Mouse (Mus musculus): ENCODE results near the gene Bok. TPM values are rescaled to one million over a fixed set of nuclear protein-coding genes. Genes with fewer than 3 reads are reported as not detected.
"Not testable (repeated sequence)": the region's sequence is repeated elsewhere in the genome, so short reads cannot be mapped to it uniquely, and the experiment has no call there.

Gene Bok
- total RNA-seq (2017): not detected in 3 replicates

DNA sequence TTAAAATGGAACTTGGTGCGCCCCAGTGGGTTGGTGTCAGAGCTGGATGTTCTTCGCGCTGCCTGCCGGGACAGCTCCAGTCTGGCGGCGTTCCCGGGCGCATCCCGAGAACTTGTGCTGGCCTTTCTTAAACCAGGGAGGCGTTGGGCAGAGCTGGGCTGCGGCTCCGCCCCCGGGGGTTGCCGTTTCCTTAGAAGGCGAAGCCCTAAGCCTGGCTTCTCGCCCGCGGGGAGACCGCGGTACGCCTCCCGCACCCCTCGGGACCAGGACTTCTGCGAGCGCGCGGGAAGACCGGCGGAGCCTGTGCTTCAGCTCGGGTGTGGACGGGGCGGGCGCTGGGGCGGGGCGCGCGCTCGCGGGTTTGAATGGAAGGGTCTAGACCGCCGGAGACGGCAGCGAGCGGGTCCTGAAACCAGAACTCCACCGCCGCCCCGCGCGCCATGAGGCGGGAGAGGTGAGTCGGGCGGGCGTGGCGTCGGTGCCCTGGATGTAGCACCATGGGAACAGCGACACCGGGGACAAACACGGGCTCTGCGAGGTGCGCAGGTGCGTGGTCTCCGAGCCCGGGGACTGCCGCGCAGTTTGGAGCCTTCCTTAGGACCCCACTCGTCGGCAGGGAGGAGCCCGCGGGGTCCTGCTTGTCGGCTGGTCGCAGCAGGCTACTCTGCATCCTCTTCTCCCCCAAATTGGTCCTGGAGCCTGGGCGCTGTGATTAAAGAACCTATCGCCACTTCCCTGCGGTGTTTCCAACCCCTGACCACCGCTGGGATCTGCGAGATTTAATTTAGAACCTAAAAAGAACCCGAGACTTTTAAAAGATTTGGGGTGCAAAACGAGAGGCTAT lies at the start of gene Bok:
Bok (plus strand) TSS at position 260 of the 844 bp plus-strand sequence.
- no peak for ATAC-seq (replicated peaks; ENCODE audit: insufficient number of reproducible peaks, low FRiP score, low TSS enrichment, poor library complexity, severe bottlenecking)

DNA sequence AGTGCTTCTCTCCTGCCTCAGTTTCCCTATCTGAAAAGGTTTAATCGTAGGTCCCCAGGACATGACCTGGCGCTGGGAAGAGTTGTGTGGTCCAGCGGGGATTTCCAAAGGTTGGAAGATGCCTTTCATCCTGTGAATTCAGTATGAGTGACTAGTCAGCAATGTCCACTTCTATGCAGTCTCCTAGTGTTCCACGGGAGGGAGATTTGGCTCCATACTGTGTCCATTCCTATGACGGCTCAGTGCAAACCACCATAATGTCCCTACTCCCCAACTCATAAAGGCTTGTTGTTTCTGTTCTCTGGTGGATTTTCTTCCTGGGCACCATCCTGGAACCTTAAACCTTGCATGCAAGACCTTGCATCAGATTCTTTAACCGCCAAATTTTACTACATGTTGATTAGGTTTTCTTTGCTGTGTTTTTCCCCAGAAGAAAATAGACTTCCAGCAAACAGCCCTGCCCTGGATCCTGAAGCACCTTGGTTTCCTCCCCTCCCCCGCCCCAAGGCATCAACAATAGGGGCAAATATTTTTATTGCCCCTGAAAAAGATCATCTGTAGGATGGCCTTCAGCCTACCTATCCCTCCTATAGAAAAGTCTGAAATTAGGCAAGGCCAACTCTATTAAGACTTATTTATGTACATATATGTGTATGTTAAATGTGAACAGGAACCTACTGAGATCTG lies 49.1 kb upstream of the Bok start:
- no peak; the same call in 1 of the 2 replicates for ATAC-seq (replicated peaks; ENCODE audit: insufficient number of reproducible peaks, low FRiP score, low TSS enrichment, poor library complexity, severe bottlenecking)

DNA sequence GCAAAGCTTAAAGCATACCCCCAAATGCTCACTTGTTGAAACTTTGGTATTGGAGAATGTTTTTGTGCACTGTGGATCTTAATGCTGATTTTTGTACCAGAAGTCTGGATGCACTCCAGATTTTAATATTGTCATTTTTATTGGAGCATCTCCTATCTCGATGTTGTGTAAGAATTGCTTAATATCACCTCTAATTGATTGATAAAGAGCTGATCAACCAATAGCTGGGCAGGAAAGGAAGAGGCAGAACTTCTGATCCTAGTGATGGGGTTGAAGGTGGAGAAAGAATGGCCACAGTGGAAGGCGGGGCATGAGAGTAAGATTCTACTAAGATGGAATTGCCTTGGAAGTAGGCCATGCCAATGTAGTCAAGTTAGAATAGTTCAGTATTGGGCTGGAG lies 43.5 kb upstream of the Bok start:
- no peak for ATAC-seq (replicated peaks; ENCODE audit: insufficient number of reproducible peaks, low FRiP score, low TSS enrichment, poor library complexity, severe bottlenecking)

DNA sequence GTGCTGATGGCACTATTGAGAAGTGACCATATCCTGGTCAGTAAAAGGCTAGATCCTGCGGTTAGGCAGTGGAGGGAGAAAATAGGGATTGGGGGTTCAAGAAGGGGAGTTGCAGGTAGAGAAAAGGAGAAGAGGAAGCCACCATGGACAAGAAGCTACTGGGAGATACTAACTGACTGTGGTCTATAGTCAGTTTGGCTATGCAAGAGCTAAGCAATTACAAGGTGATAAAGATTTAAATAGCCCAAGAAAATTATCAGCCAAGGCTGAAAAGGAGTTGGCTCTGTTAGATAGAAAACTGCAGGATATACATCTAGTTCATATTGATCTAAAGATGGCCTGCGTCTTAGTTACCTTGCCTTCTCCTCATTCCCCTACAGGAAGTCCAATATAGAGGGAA lies 42.8 kb upstream of the Bok start:
- ATAC-seq (replicated peaks; ENCODE audit: insufficient number of reproducible peaks, low FRiP score, low TSS enrichment, poor library complexity, severe bottlenecking): no peak

DNA sequence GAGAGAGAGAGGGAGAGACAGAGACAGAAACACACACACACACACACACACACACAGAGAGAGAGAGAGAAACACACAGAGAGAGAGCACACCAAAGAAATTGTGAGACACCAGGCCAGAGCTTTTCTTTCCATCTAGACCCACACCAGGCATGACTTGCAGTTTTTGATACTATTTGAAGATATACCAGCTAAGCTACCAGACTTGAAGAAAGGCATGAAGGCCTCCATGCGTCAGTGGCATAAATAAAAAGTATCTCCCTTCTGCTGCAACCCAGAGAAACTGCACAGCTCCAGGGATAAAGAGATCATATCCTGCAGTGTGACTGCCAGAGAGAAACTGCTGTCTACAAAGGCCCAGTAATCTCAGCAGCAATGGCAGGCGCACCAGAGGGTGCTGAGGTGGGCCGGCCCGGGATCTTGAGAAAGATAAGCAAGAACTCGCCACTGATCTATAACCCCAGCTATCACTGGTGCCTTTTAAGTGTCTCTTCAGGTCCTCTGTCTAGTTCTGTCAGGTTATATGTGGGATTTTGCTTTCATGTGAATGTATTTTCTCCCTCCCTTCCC lies 35.8 kb upstream of the Bok start:
- ATAC-seq (replicated peaks; ENCODE audit: insufficient number of reproducible peaks, low FRiP score, low TSS enrichment, poor library complexity, severe bottlenecking): no peak

DNA sequence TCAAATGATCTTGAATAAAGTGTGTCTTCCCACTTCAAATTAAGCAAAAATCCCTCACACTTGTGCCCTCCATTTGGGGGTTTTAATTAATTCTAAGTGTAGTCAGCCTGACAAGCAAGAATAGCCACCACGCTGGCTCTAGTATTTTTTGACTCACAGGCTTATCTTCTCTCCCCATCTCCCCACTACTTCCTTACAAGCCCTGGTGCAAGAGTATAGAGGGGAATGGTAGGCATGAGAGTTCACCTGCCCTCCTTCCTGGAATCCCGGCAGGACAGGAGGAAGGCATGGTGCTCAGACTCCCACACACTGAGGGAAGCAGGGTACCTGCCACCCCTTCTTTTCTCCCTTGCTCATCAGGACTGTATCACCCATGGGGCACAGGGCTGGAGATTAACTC lies 31.2 kb upstream of the Bok start:
- ATAC-seq (replicated peaks; ENCODE audit: insufficient number of reproducible peaks, low FRiP score, low TSS enrichment, poor library complexity, severe bottlenecking): no peak

DNA sequence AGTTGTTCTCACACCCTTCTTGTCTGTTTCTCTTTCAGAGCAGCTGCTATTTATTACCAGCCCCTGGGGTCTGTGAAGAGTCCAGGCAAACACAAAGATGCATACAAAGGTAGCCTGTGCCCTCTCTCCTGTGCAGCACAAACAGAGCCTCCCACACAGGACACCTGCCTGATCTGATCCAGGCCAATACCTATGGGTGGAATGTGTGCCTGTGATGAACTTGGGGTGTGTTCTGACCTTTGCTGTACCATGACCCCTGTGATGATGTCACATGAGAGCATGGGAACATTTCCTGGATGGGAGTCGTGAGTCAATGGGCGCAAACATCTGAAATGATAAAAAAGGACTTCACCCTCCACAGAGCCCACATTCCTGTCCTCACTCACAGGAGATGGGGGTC lies 30.7 kb upstream of the Bok start:
- ATAC-seq (replicated peaks; ENCODE audit: insufficient number of reproducible peaks, low FRiP score, low TSS enrichment, poor library complexity, severe bottlenecking): no peak

DNA sequence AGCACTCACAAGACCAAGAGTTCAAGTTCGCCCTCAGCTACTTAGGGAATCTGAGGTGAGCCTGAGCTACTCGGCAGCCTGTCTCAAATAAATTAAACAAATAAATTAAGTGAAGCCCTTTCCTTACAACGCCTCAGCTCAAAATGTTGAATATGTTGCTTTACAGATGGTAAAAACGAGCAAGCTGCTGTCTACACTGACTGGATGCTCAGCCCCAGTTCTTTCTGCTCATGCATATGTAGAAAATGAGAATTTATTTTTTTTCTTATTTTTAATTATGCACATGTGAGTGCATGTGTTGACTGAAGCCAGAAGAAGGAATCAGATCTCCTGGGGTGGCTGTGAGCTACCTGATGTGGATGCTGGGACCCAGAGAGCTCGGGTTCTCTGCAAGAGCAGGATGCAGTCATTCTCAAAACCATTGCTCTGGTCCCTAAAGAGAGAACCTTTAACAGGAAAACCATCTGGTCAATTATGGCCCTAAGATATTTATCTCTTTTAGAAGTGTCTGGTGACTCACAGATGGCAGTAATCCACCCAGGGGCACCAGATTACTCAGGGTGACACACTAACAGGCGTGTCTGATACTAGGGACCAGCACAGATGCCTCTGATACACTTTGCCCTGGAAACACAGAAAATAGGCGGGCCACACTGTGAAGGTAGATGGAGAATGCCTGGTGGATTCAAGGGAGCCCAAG lies 29.0 kb upstream of the Bok start:
- ATAC-seq (replicated peaks; ENCODE audit: insufficient number of reproducible peaks, low FRiP score, low TSS enrichment, poor library complexity, severe bottlenecking): no peak

DNA sequence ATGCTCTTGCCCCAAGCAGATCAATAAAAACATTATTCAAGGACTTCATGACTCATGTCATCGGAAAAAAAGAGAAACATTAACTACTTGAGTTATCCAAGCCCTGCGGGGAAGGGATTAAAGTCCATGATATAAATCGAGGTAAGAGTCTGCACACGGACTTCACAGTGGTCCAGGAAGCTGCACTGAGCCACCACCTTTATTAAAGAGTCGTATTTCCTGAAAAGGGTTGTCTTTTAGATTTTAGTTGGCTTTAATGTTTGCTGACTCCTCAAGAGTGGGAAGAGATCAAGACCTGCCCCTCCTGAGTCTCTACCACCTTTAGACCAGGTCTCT lies 28.5 kb upstream of the Bok start:
- ATAC-seq (replicated peaks; ENCODE audit: insufficient number of reproducible peaks, low FRiP score, low TSS enrichment, poor library complexity, severe bottlenecking): no peak

DNA sequence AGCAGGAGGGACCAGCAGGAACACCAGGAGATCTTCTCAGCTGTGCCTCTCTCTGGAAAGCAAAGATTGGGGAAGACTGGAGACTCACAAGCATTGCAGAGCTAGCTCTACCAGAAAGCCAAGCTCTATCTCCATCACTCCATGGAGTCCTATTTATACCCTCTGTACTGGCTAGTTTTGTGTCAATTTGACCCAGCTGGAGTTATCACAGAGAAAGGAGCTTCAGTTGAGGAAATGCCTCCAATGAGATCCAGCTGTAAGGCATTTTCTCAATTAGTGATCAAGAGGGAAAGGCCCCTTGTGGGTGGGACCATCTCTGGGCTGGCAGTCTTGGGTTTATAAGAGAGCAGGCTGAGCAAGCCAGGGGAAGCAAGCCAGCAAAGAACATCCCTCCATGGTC lies 26.9 kb upstream of the Bok start, which contains the start of gene Stk25:
Stk25 (minus strand) TSS at position 101 of the 400 bp plus-strand sequence.
- ATAC-seq (replicated peaks; ENCODE audit: insufficient number of reproducible peaks, low FRiP score, low TSS enrichment, poor library complexity, severe bottlenecking): not testable (repeated sequence)

DNA sequence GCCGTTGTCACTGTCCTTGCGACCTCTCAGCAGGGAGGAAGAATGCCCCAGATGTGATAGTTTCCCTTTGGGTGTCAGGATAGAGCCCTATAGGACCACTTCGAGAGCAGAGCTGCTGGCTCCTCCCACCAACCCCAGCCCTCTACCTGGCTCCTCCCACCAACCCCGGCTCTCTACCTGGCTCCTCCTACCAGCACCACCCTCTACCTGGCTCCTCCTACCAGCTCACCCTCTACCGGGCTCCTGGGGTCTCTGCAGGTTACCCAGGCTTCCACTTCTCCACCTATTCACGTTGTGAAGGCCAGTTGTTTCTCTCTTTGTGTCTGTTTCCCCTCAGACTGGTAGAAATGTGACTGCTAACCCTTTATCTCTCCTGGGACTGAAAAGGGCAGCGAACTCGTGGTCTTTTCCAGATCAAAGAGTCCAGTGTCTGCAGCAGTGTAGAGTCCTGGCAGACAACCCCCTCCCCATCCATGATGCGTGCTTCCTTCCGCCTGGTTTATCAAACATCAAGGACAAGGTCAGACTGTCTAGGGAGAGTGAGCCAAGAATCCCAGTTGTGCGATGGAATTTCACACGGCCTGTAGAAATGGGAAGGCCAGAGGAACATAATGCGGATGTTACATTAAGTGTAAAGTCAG lies 17.6 kb upstream of the Bok start:
- no peak; the same call in 1 of the 2 replicates for ATAC-seq (replicated peaks; ENCODE audit: insufficient number of reproducible peaks, low FRiP score, low TSS enrichment, poor library complexity, severe bottlenecking)

DNA sequence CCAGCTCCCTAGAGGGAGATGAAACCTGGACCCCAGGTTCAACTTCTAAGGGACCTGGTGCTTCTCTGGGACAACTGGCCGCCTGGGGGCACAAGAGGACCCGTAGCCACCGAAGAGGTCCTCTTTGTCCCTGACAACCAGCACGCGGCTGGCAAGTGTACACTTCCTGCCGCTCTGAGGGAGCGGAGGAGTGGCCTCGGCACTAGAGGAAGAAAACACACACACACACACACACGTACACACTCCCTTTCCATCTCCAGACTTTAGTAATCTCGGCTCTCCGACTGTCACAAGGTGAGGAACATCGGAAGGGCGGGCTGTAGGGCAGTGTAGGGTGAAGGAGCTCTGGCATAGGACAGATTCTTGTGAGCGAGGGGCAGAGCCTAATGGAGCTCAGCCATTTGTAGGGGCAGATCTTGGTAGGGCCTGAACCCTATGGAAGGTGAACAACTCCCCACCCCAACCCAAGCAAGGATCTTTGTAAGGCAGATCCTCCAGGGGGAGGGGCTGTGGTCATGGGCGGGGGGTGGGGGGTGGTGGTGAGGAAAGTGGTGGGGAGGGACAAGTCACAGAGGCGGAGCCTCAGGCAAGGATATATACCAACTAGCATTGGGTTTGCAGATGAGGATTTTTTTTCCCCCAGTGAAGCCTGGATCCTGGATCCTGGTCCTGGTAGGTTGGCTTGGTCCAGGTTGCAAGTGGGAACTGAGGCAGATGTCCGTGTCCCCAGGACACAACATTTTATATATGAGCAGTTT lies 16.5 kb upstream of the Bok start:
- peak; percentile 83 for ATAC-seq (replicated peaks; ENCODE audit: insufficient number of reproducible peaks, low FRiP score, low TSS enrichment, poor library complexity, severe bottlenecking)

DNA sequence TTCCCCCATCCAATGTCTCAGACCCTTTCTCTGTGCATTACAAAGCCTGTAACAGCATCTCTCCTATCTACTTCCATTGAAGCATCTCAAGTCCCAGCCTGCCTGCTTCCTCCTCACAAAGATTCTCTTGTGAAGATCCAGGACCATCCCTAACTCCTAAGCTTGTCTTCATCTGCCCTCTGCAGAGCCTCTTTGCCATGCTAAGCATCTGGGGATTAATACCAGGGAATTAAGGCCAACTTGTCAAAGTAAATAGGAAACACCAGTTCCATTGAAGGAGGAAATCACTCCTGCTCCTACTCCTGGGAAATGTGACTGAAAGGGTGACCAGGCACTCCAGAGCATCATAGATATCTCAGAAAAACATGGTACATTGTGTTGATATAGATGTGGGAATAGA lies 15.5 kb upstream of the Bok start:
- no peak for ATAC-seq (replicated peaks; ENCODE audit: insufficient number of reproducible peaks, low FRiP score, low TSS enrichment, poor library complexity, severe bottlenecking)

DNA sequence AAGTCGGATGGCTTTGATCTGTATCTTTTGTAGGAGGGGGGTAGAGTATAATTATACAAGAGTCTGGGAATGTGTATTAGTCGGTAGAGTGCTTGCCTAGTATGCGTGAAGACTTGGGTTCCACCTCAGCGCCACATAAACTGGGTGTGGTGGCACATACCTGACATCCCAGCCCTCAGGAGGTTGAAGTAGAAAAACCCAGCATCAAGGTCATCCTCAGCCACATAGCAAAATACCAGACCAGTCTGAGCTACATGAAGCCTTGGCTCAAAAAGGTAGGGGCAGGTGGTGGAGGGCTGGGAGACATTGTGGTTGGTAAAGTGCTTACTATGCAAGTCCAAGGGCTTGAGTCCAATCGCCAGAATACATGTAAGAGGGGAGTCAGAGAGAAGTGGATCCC lies 12.8 kb upstream of the Bok start:
- no peak for ATAC-seq (replicated peaks; ENCODE audit: insufficient number of reproducible peaks, low FRiP score, low TSS enrichment, poor library complexity, severe bottlenecking)

DNA sequence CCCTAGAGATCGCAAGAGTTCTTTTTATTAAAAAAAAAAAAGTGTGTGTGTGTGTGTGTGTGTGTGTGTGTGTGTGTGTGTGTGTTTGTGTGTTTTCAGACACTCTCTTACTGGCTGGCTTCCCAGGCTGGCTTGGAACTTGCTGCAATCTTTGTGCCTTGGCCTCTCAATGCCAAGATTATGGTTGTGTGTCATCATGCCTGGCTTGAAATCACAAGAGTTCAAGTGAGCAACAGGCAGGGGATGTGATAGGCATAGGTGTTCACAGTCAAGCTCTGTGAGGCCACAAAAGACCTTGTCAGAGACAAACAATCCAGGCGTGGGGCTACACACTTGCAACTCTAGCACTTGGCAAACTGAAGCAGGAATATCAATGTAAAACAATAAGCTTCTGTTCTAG lies 7.1 kb upstream of the Bok start:
- ATAC-seq (replicated peaks; ENCODE audit: insufficient number of reproducible peaks, low FRiP score, low TSS enrichment, poor library complexity, severe bottlenecking): no peak

DNA sequence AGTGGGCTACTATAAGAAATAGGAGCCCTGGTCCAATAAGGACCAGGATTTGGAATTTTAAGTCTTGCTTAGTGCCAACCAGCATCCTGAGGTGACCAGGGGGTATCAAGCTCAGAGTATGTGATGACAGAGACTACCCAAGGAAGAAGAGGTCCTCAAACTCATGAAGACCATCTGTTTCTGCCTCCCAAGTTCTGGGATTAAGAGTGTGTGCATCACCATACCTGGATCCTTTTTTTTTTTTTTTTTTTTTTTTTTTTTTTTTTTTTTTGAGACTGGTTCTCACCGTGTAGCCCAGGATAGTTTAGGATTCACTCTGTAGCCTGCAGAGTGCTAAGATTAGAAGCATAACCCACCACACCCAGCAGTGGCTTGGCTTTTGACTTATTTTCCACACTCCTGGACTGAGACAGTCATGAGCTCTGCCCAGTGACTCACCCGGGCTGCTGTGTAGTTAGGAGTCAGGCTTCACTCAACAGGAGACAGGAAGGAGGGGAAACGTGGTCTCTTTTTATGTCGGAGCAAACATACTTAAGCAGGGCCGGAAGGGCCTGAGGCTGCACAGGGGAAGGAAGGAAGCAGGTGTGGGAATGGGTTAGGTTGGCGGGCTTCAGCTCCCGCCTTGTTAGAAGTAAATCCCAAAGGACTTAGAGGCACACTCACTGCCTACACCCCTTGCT lies 5.4 kb upstream of the Bok start:
- no peak for ATAC-seq (replicated peaks; ENCODE audit: insufficient number of reproducible peaks, low FRiP score, low TSS enrichment, poor library complexity, severe bottlenecking)

DNA sequence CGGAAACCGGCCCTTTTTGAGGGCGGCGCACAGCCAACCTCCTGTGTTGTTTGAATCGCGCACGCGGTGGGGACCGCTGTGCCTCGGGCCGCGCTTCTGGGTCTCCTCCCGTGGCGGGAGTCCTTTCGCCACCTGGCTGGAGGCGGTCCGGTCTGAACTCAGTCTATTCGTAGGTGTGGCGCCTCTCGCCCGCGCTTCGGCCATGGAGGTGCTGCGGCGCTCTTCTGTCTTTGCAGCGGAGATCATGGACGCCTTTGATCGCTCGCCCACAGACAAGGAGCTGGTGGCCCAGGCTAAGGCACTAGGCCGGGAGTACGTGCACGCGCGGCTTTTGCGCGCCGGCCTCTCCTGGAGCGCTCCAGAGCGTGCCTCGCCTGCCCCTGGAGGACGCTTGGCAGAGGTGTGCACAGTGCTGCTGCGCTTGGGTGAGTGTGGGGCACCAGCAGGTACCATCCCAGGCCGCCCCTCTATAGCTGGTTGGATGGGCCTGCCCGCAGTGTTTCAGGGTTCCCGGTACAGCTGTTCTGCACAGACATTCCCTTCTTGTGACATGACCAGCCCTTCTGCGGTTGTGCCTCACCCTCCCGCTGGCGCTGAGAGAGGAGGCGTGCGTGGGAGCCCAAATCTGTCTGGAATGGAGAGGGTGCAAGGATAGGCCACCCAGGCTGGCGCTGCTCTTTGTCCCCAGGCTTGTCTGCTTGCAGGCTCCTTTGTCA lies 943 bp downstream of the Bok start:
- no peak for ATAC-seq (replicated peaks; ENCODE audit: insufficient number of reproducible peaks, low FRiP score, low TSS enrichment, poor library complexity, severe bottlenecking)

Data from monocyte, adult 5-6 weeks (primary cell).